Comparison of ENCODE assay signal across 27 mouse cellular contexts in the genomic region with DNA sequence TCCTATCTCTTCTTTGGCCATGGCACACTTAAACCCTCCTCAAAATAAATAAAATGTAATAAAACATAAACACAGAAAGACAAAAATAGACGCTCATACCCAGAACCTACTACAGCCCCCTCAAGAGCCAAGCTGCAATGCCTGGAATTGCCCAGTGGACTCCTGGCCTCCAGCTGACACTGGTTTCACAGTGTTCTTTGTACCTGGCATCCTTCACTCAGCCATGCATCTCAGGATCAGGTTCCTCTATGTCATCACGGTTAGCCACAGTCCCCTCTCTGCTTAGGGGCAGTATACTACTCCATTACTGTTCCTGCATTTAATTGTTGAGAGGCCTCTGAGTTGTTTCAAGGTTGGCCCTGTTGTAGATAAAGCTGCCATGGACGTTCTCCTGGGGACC. TPM values are rescaled to one million over a fixed set of nuclear protein-coding genes. Genes with fewer than 3 reads are reported as not detected.
A peak's percentile ranks its signal among the peaks of the same experiment; 100 is the strongest.
DNase-seq lines count a peak whose midpoint lies in the region; ATAC-seq lines count a peak whose summit lies in the region.
"Had no signal": no experiment of that assay in that cellular context is flagged by ENCODE, and none has a peak within 500 bp of the region (broad histone marks: within the 10 kb centered on the region; RNA-seq: fewer than 3 reads in every experiment).

No protein-coding gene starts in this region.

- WGBS in hindbrain, embryonic 12.5 days = 71% methylated on average over 3 of the region's 3 CpGs
- 76% methylated on average over 3 of the region's 3 CpGs for WGBS in hindbrain, embryonic 10.5 days
- 70% methylated on average over 3 of the region's 3 CpGs for WGBS in midbrain, embryonic 13.5 days
- 70% methylated on average over 3 of the region's 3 CpGs for WGBS in midbrain, embryonic 16.5 days
- WGBS in neural tube, embryonic 13.5 days = 72% methylated on average over 3 of the region's 3 CpGs

- H3K27me3 ChIP-seq in hindbrain, embryonic 12.5 days = no peaks in the 10 kb centered on the region
- H3K27me3 ChIP-seq in hindbrain, embryonic 10.5 days (ENCODE audit: insufficient read depth, poor library complexity, severe bottlenecking) = peaks cover 11% of the 10 kb centered on the region; the same call in 1 of the 2 replicates
- no peaks in the 10 kb centered on the region for H3K27me3 ChIP-seq in midbrain, embryonic 13.5 days
- H3K27me3 ChIP-seq in midbrain, embryonic 16.5 days (ENCODE audit: control insufficient read depth, insufficient read depth, low read depth, low read length) = no peaks in the 10 kb centered on the region
- H3K27me3 ChIP-seq in neural tube, embryonic 13.5 days = no peaks in the 10 kb centered on the region
- H3K27me3 ChIP-seq: hindbrain, embryonic 15.5 days had no signal

- H3K4me1 ChIP-seq in hindbrain, embryonic 12.5 days = peaks cover 69% of the 10 kb centered on the region
- peaks cover 63% of the 10 kb centered on the region for H3K4me1 ChIP-seq in hindbrain, embryonic 10.5 days (replicated peaks)
- H3K4me1 ChIP-seq in midbrain, embryonic 13.5 days (replicated peaks) = peaks cover 79% of the 10 kb centered on the region
- H3K4me1 ChIP-seq in midbrain, embryonic 16.5 days (ENCODE audit: control insufficient read depth, insufficient read depth, low read length) = peaks cover 43% of the 10 kb centered on the region
- peaks cover 88% of the 10 kb centered on the region for H3K4me1 ChIP-seq in neural tube, embryonic 13.5 days (replicated peaks)

- ATAC-seq in hindbrain, embryonic 12.5 days (ENCODE audit: low FRiP score) = no peak
- ATAC-seq in midbrain, embryonic 13.5 days = no peak
- no peak for ATAC-seq in midbrain, embryonic 16.5 days
- no peak for ATAC-seq in neural tube, embryonic 13.5 days (ENCODE audit: low read depth)
- ATAC-seq: CD4-positive, CD25-positive, alpha-beta regulatory T cell, adult 4 months; lung, postnatal 0 days had no signal

- no peak overlapping the region for H3K4me3 ChIP-seq in hindbrain, embryonic 12.5 days
- H3K4me3 ChIP-seq in hindbrain, embryonic 10.5 days = no peak overlapping the region
- no peak overlapping the region for H3K4me3 ChIP-seq in midbrain, embryonic 13.5 days (replicated peaks)
- H3K4me3 ChIP-seq in midbrain, embryonic 16.5 days (ENCODE audit: low read depth, low read length) = no peak overlapping the region
- peak overlapping the region; percentile 58 for H3K4me3 ChIP-seq in neural tube, embryonic 13.5 days
- H3K4me3 ChIP-seq: gastrocnemius, adult 2 months; hindbrain, embryonic 15.5 days; kidney, embryonic 15.5 days; limb, embryonic 15.5 days; liver, embryonic 13.5 days; megakaryocyte, embryonic 14.5 days had no signal

- H3K9me3 ChIP-seq in hindbrain, embryonic 12.5 days (replicated peaks) = no peaks in the 10 kb centered on the region
- no peaks in the 10 kb centered on the region for H3K9me3 ChIP-seq in hindbrain, embryonic 10.5 days
- H3K9me3 ChIP-seq in midbrain, embryonic 13.5 days = no peaks in the 10 kb centered on the region
- no peaks in the 10 kb centered on the region for H3K9me3 ChIP-seq in midbrain, embryonic 16.5 days (replicated peaks; ENCODE audit: control insufficient read depth, low read length, poor library complexity, severe bottlenecking)
- no peaks in the 10 kb centered on the region for H3K9me3 ChIP-seq in neural tube, embryonic 13.5 days
- H3K9me3 ChIP-seq: hindbrain, embryonic 15.5 days; kidney, embryonic 15.5 days; limb, embryonic 10.5 days; limb, embryonic 15.5 days; liver, embryonic 13.5 days; megakaryocyte, embryonic 14.5 days had no signal

- peak overlapping the region; percentile 9; the same call in 1 of the 2 replicates for H3K4me2 ChIP-seq in hindbrain, embryonic 12.5 days (replicated peaks)
- H3K4me2 ChIP-seq in midbrain, embryonic 13.5 days (replicated peaks) = peak overlapping the region; percentile 74; the same call in 1 of the 2 replicates
- H3K4me2 ChIP-seq in midbrain, embryonic 16.5 days (ENCODE audit: low read length) = no peak overlapping the region
- peak overlapping the region; percentile 74 for H3K4me2 ChIP-seq in neural tube, embryonic 13.5 days
- H3K4me2 ChIP-seq: heart, embryonic 11.5 days; limb, embryonic 15.5 days; liver, embryonic 13.5 days had no signal

- DNase-seq in cerebellum, adult 9-11 months = peak; percentile 48
- DNase-seq in cerebellum, postnatal 36 days = no peak
- no peak for DNase-seq in hindbrain, embryonic 10.5 days (ENCODE audit: low spot score)
- DNase-seq: adrenal gland, postnatal 14 days; gastrocnemius, adult 2 months; gastrocnemius, postnatal 36 days; heart, adult 18-20 months; heart, postnatal 36 days; kidney, adult 18-20 months; kidney, postnatal 25 days; liver, embryonic 13.5 days; lung, adult 18-20 months; lung, postnatal 4 days; thymus, adult 2 months; thymus, postnatal 36 days had no signal

- 0 out of 2 replicates have a peak overlapping the region, but pooled peaks have one; percentile 44 for H3K27ac ChIP-seq in hindbrain, embryonic 12.5 days
- H3K27ac ChIP-seq in hindbrain, embryonic 10.5 days = no peak overlapping the region
- peak overlapping the region; percentile 57; the same call in 1 of the 2 replicates for H3K27ac ChIP-seq in midbrain, embryonic 13.5 days
- no peak overlapping the region for H3K27ac ChIP-seq in midbrain, embryonic 16.5 days (ENCODE audit: low read length)
- peak overlapping the region; percentile 85 for H3K27ac ChIP-seq in neural tube, embryonic 13.5 days (replicated peaks)
- H3K27ac ChIP-seq: gastrocnemius, adult 2 months; hindbrain, embryonic 15.5 days; kidney, embryonic 15.5 days; limb, embryonic 10.5 days; limb, embryonic 15.5 days; liver, embryonic 13.5 days had no signal

- H3K36me3 ChIP-seq in hindbrain, embryonic 12.5 days = no peaks in the 10 kb centered on the region
- H3K36me3 ChIP-seq in hindbrain, embryonic 10.5 days = peaks cover 6% of the 10 kb centered on the region; the same call in 1 of the 2 replicates
- H3K36me3 ChIP-seq in midbrain, embryonic 13.5 days = no peaks in the 10 kb centered on the region
- H3K36me3 ChIP-seq in midbrain, embryonic 16.5 days (ENCODE audit: control insufficient read depth, insufficient read depth, low read length) = no peaks in the 10 kb centered on the region; the same call in 1 of the 2 replicates
- 0 out of 2 replicates have a peak, but pooled peaks cover 4% of the 10 kb centered on the region for H3K36me3 ChIP-seq in neural tube, embryonic 13.5 days
- H3K36me3 ChIP-seq: hindbrain, embryonic 15.5 days; kidney, embryonic 15.5 days; limb, embryonic 10.5 days; liver, embryonic 13.5 days had no signal

- no peak overlapping the region for H3K9ac ChIP-seq in hindbrain, embryonic 12.5 days
- no peak overlapping the region for H3K9ac ChIP-seq in midbrain, embryonic 13.5 days (replicated peaks)
- no peak overlapping the region for H3K9ac ChIP-seq in midbrain, embryonic 16.5 days (ENCODE audit: low read depth, low read length)
- H3K9ac ChIP-seq in neural tube, embryonic 13.5 days = peak overlapping the region; percentile 86; the same call in 1 of the 2 replicates
- H3K9ac ChIP-seq: kidney, embryonic 15.5 days; limb, embryonic 15.5 days; liver, embryonic 13.5 days had no signal

RNA-seq across cellular contexts. Expression of a gene that starts 3.3 kb away (rescaled TPM):
- 1.1 and 1.3 TPM in 2 replicates for polyA plus RNA-seq in hindbrain, embryonic 12.5 days (2016; fragmentation: Nextera tagmentation; extraction: Ambion mirVana)
- polyA plus RNA-seq in hindbrain, embryonic 10.5 days (2016; fragmentation: Nextera tagmentation; extraction: Ambion mirVana) = 0.26 and 0.42 TPM in 2 replicates
- polyA plus RNA-seq in midbrain, embryonic 13.5 days (2015; fragmentation: Nextera tagmentation; extraction: Ambion mirVana) = 0.66 and 1.1 TPM in 2 replicates
- polyA plus RNA-seq in midbrain, embryonic 16.5 days (2015; fragmentation: Nextera tagmentation; extraction: Ambion mirVana) = 0.73 and 1.0 TPM in 2 replicates
- polyA plus RNA-seq in neural tube, embryonic 13.5 days (2015; fragmentation: Nextera tagmentation; extraction: Ambion mirVana) = 1.1 and 1.4 TPM in 2 replicates
- polyA plus RNA-seq: CD4-positive, CD25-positive, alpha-beta regulatory T cell, adult 4 months; liver, embryonic 13.5 days had no signal

RNA-seq across cellular contexts. Expression of a gene that starts 13.2 kb away (rescaled TPM):
- polyA plus RNA-seq in hindbrain, embryonic 12.5 days (2016; fragmentation: Nextera tagmentation; extraction: Ambion mirVana) = 30.9 and 31.5 TPM in 2 replicates
- 27.0 and 30.5 TPM in 2 replicates for polyA plus RNA-seq in hindbrain, embryonic 10.5 days (2016; fragmentation: Nextera tagmentation; extraction: Ambion mirVana)
- polyA plus RNA-seq in midbrain, embryonic 13.5 days (2015; fragmentation: Nextera tagmentation; extraction: Ambion mirVana) = 39.6 and 41.2 TPM in 2 replicates
- polyA plus RNA-seq in midbrain, embryonic 16.5 days (2015; fragmentation: Nextera tagmentation; extraction: Ambion mirVana) = 50.6 and 53.6 TPM in 2 replicates
- 37.9 and 41.4 TPM in 2 replicates for polyA plus RNA-seq in neural tube, embryonic 13.5 days (2015; fragmentation: Nextera tagmentation; extraction: Ambion mirVana)

RNA-seq across cellular contexts. Expression of a gene that starts 34.7 kb away (rescaled TPM):
- polyA plus RNA-seq in hindbrain, embryonic 12.5 days (2016; fragmentation: Nextera tagmentation; extraction: Ambion mirVana) = 182 and 191 TPM in 2 replicates
- polyA plus RNA-seq in hindbrain, embryonic 10.5 days (2016; fragmentation: Nextera tagmentation; extraction: Ambion mirVana) = 193 and 221 TPM in 2 replicates
- polyA plus RNA-seq in midbrain, embryonic 13.5 days (2015; fragmentation: Nextera tagmentation; extraction: Ambion mirVana) = 196 and 203 TPM in 2 replicates
- 218 and 245 TPM in 2 replicates for polyA plus RNA-seq in midbrain, embryonic 16.5 days (2015; fragmentation: Nextera tagmentation; extraction: Ambion mirVana)
- polyA plus RNA-seq in neural tube, embryonic 13.5 days (2015; fragmentation: Nextera tagmentation; extraction: Ambion mirVana) = 235 and 247 TPM in 2 replicates

RNA-seq across cellular contexts. Expression of a gene that starts 42.0 kb away (rescaled TPM):
- 136 and 138 TPM in 2 replicates for polyA plus RNA-seq in hindbrain, embryonic 12.5 days (2016; fragmentation: Nextera tagmentation; extraction: Ambion mirVana)
- 117 and 173 TPM in 2 replicates for polyA plus RNA-seq in hindbrain, embryonic 10.5 days (2016; fragmentation: Nextera tagmentation; extraction: Ambion mirVana)
- polyA plus RNA-seq in midbrain, embryonic 13.5 days (2015; fragmentation: Nextera tagmentation; extraction: Ambion mirVana) = 158 and 160 TPM in 2 replicates
- 143 and 147 TPM in 2 replicates for polyA plus RNA-seq in midbrain, embryonic 16.5 days (2015; fragmentation: Nextera tagmentation; extraction: Ambion mirVana)
- 139 and 161 TPM in 2 replicates for polyA plus RNA-seq in neural tube, embryonic 13.5 days (2015; fragmentation: Nextera tagmentation; extraction: Ambion mirVana)

Comparison
In these comparisons a context has a peak if more than half of its experiments do, and no peak if none do; other contexts are left out.
1. H3K27ac ChIP-seq: peak in hindbrain, embryonic 12.5 days (single experiment), midbrain, embryonic 13.5 days (single experiment) and neural tube, embryonic 13.5 days (single experiment); none in hindbrain, embryonic 10.5 days (single experiment) and midbrain, embryonic 16.5 days (single experiment).